Mouse (Mus musculus) megakaryocyte-erythroid progenitor cell, adult 5-6 weeks (primary cell): Measurements from ENCODE around the gene Zfp729a. TPM values are rescaled to one million over a fixed set of nuclear protein-coding genes. Genes with fewer than 3 reads are reported as not detected.
"Not testable (repeated sequence)": the region's sequence is repeated elsewhere in the genome, so short reads cannot be mapped to it uniquely, and the experiment has no call there.

ENCODE experiments used
- ATAC-seq: replicated peaks from 2 replicates; pipeline ENCODE4 v1.8.0; 2016; ENCODE audit warnings: mild to moderate bottlenecking, inconsistent platforms; ENCODE audit not compliant: severe bottlenecking, poor library complexity, low FRiP score, low TSS enrichment
- total RNA-seq, 2 experiments: library from RNA; stranded (forward) in 1 of 2; stranded (reverse) in 1 of 2; fragments of 200-1000, 215-1000 nt in 1 of 2; fragments of >200 nt in 1 of 2; fragmentation: Nextera tagmentation in 1 of 2; gene quantifications; 2 replicates each; pipeline ENCODE4 v1.2.3; 2014 to 2017

Zfp729a gene
- total RNA-seq (2014; fragmentation: Nextera tagmentation) = 5.4 and 6.7 TPM in 2 replicates
- total RNA-seq (2017) = 5.3 and 12.8 TPM in 2 replicates

GRCm38 (mm10) chr13:67637294-67638007 is at the start of gene Zfp729a, which contains the start of gene Gm49345:
Gene Zfp729a, minus strand, starts transcription at chr13:67637791.
Gene Gm49345, minus strand, starts transcription at chr13:67637769.
- ATAC-seq = peak; percentile 97

- ATAC-seq = no peak
Measured at GRCm38 (mm10) chr13:67686971-67687370, 49.4 kb upstream of the Zfp729a start, which contains the start of gene Zfp738. Gene Zfp738, minus strand, starts transcription at chr13:67687071.

- not testable (repeated sequence) for ATAC-seq
Measured at GRCm38 (mm10) chr13:67683841-67684240, 46.2 kb upstream of the Zfp729a start.

GRCm38 (mm10) chr13:67682959-67683735 is 45.6 kb upstream of the Zfp729a start:
- ATAC-seq = peak; percentile 100

- no peak for ATAC-seq
Measured at GRCm38 (mm10) chr13:67674902-67675301, 37.3 kb upstream of the Zfp729a start.

GRCm38 (mm10) chr13:67652496-67652895 is 14.9 kb upstream of the Zfp729a start:
- ATAC-seq = no peak

- no peak for ATAC-seq
Measured at GRCm38 (mm10) chr13:67610108-67610507, 27.5 kb downstream of the Zfp729a start.

GRCm38 (mm10) chr13:67609066-67609876 is 28.3 kb downstream of the Zfp729a start, which contains the start of gene Zfp729b:
Gene Zfp729b, minus strand, starts transcription at chr13:67609707.
- ATAC-seq = peak; percentile 86

GRCm38 (mm10) chr13:67572591-67573189 is 64.9 kb downstream of the Zfp729a start:
- ATAC-seq = no peak

Other genes with a start within 250 kb of the Zfp729a start
- 4.3 and 6.2 TPM in 2 replicates for gene Zfp429, start 238.0 kb downstream of the Zfp729a start, total RNA-seq (2014; fragmentation: Nextera tagmentation)
- gene Zfp429, start 238.0 kb downstream of the Zfp729a start, total RNA-seq (2017) = 10.5 and 11.5 TPM in 2 replicates
- 1.4 and 2.6 TPM in 2 replicates for gene Zfp459, start 216.4 kb downstream of the Zfp729a start, total RNA-seq (2014; fragmentation: Nextera tagmentation)
- 1.3 and 1.9 TPM in 2 replicates for gene Zfp459, start 216.4 kb downstream of the Zfp729a start, total RNA-seq (2017)
- gene Zfp874a, start 186.2 kb downstream of the Zfp729a start, total RNA-seq (2014; fragmentation: Nextera tagmentation) = 8.7 and 14.3 TPM in 2 replicates
- 13.7 and 21.8 TPM in 2 replicates for gene Zfp874a, start 186.2 kb downstream of the Zfp729a start, total RNA-seq (2017)
- gene Zfp874b, start 153.5 kb downstream of the Zfp729a start, total RNA-seq (2014; fragmentation: Nextera tagmentation) = 4.5 and 13.3 TPM in 2 replicates
- 7.6 and 9.2 TPM in 2 replicates for gene Zfp874b, start 153.5 kb downstream of the Zfp729a start, total RNA-seq (2017)
- gene Zfp58, start 137.2 kb downstream of the Zfp729a start, total RNA-seq (2014; fragmentation: Nextera tagmentation) = 3.3 and 4.6 TPM in 2 replicates
- gene Zfp58, start 137.2 kb downstream of the Zfp729a start, total RNA-seq (2017) = 5.5 and 12.6 TPM in 2 replicates
- not detected in 2 replicates for gene Gm26965, start 111.6 kb downstream of the Zfp729a start, total RNA-seq (2014; fragmentation: Nextera tagmentation)
- gene Gm26965, start 111.6 kb downstream of the Zfp729a start, total RNA-seq (2017) = not detected in 2 replicates
- gene Zfp87, start 111.6 kb downstream of the Zfp729a start, total RNA-seq (2014; fragmentation: Nextera tagmentation) = 13.6 and 18.1 TPM in 2 replicates
- gene Zfp87, start 111.6 kb downstream of the Zfp729a start, total RNA-seq (2017) = 14.1 and 14.7 TPM in 2 replicates
- gene Zfp748, start 84.0 kb downstream of the Zfp729a start, total RNA-seq (2014; fragmentation: Nextera tagmentation) = 7.8 and 9.6 TPM in 2 replicates
- gene Zfp748, start 84.0 kb downstream of the Zfp729a start, total RNA-seq (2017) = 9.4 and 11.8 TPM in 2 replicates
- gene Zfp729b, start 28.1 kb downstream of the Zfp729a start, total RNA-seq (2014; fragmentation: Nextera tagmentation) = 9.6 and 13.3 TPM in 2 replicates
- gene Zfp729b, start 28.1 kb downstream of the Zfp729a start, total RNA-seq (2017) = 11.7 and 17.0 TPM in 2 replicates
- not detected in 2 replicates for gene Gm49345, start within 50 bp of the Zfp729a start, total RNA-seq (2014; fragmentation: Nextera tagmentation)
- 3.5 TPM in 1 of 2 replicates, not detected in the other for gene Gm49345, start within 50 bp of the Zfp729a start, total RNA-seq (2017)
- gene Zfp738, start 49.3 kb upstream of the Zfp729a start, total RNA-seq (2014; fragmentation: Nextera tagmentation) = 13.3 and 13.6 TPM in 2 replicates
- gene Zfp738, start 49.3 kb upstream of the Zfp729a start, total RNA-seq (2017) = 13.1 and 21.9 TPM in 2 replicates
- gene Zfp65, start 91.4 kb upstream of the Zfp729a start, total RNA-seq (2014; fragmentation: Nextera tagmentation) = 7.2 and 12.7 TPM in 2 replicates
- 16.6 and 17.6 TPM in 2 replicates for gene Zfp65, start 91.4 kb upstream of the Zfp729a start, total RNA-seq (2017)
- gene Zfp85, start 117.4 kb upstream of the Zfp729a start, total RNA-seq (2014; fragmentation: Nextera tagmentation) = 5.4 and 9.3 TPM in 2 replicates
- gene Zfp85, start 117.4 kb upstream of the Zfp729a start, total RNA-seq (2017) = 7.0 and 8.1 TPM in 2 replicates
- gene Zfp493, start 141.9 kb upstream of the Zfp729a start, total RNA-seq (2014; fragmentation: Nextera tagmentation) = 6.2 and 8.9 TPM in 2 replicates
- 1.8 and 3.7 TPM in 2 replicates for gene Zfp493, start 141.9 kb upstream of the Zfp729a start, total RNA-seq (2017)
- gene Zfp273, start 175.9 kb upstream of the Zfp729a start, total RNA-seq (2014; fragmentation: Nextera tagmentation) = 3.1 and 5.3 TPM in 2 replicates
- gene Zfp273, start 175.9 kb upstream of the Zfp729a start, total RNA-seq (2017) = 2.2 and 8.7 TPM in 2 replicates
- 2.3 TPM in 1 of 2 replicates, not detected in the other for gene Gm10037, start 193.3 kb upstream of the Zfp729a start, total RNA-seq (2014; fragmentation: Nextera tagmentation)
- gene Gm10037, start 193.3 kb upstream of the Zfp729a start, total RNA-seq (2017) = not detected in 2 replicates
- not detected in 2 replicates for gene BC048507, start 225.5 kb upstream of the Zfp729a start, total RNA-seq (2014; fragmentation: Nextera tagmentation)
- gene BC048507, start 225.5 kb upstream of the Zfp729a start, total RNA-seq (2017) = not detected in 2 replicates